Mouse (Mus musculus): ENCODE results near the gene Olfr1442.

DNA sequence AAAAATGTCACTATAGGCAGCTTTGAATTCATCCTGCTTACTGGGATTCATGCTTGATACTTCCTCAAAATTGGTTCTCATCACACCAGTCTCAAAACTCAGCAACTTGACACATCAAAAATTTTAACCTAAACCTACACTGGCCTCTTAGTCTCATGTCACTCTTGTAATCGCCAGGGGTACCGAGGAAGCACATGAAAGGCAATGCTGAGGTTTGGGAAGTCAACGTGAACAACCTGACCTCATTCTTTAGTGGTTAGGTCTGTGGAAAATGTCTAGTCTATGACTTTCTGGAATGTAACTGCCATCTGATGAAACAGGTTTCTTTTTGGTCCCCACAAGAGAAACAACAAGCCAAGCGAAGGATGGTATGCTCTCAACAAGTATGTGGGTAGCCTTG is 35.3 kb upstream of the Olfr1442 start:
- TF ChIP-seq POLR2A (IDR thresholded peaks at IDR 0.05; ENCODE audit: borderline replicate concordance, control insufficient read depth, low read depth, low read length) (no peak), CTCF (IDR thresholded peaks at IDR 0.05; ENCODE audit: control insufficient read depth, insufficient read depth, low read length) (no peak)

All from bone marrow, adult 2 months (tissue).